Mouse (Mus musculus) neural tube, embryonic 15.5 days (tissue): ENCODE measurements around the gene Sdk2. TPM values are rescaled to one million over a fixed set of nuclear protein-coding genes. Genes with fewer than 3 reads are reported as not detected.

Source experiments
- ATAC-seq: fragments of 200-750 bp; cut with Nextera tagmentation; 2 replicates; pipeline ENCODE4 v1.8.0; 2017; ENCODE audit warnings: mild to moderate bottlenecking, moderate TSS enrichment, moderate library complexity; ENCODE audit not compliant: low FRiP score
- H3K27ac ChIP-seq: fragments of 300-500 bp; sonication (generic); replicated peaks from 2 replicates; pipeline ENCODE4 v1.5.1; 2015; ENCODE audit warnings: mild to moderate bottlenecking, inconsistent platforms
- H3K27me3 ChIP-seq: fragments of 300-500 bp; sonication (generic); replicated peaks from 2 replicates; pipeline ENCODE4 v1.6.1; 2015; ENCODE audit warnings: inconsistent platforms
- H3K36me3 ChIP-seq: fragments of 300-500 bp; sonication (generic); 2 replicates; pipeline ENCODE4 v1.6.1; 2015; ENCODE audit warnings: inconsistent platforms
- H3K4me1 ChIP-seq: fragments of 300-500 bp; sonication (generic); 2 replicates; pipeline ENCODE4 v1.6.1; 2015; ENCODE audit warnings: inconsistent platforms
- H3K4me2 ChIP-seq: fragments of 300-500 bp; sonication (generic); 2 replicates; pipeline ENCODE4 v1.6.1; 2015; ENCODE audit warnings: inconsistent platforms, mild to moderate bottlenecking, moderate library complexity
- H3K4me3 ChIP-seq: fragments of 300-500 bp; sonication (generic); replicated peaks from 2 replicates; pipeline ENCODE4 v1.5.1; 2015; ENCODE audit warnings: mild to moderate bottlenecking, inconsistent platforms
- H3K9ac ChIP-seq: fragments of 300-500 bp; sonication (generic); replicated peaks from 2 replicates; pipeline ENCODE4 v1.6.1; 2015; ENCODE audit warnings: mild to moderate bottlenecking, inconsistent platforms
- H3K9me3 ChIP-seq: fragments of 300-500 bp; sonication (generic); replicated peaks from 2 replicates; pipeline ENCODE4 v1.6.1; 2016; ENCODE audit warnings: inconsistent platforms
- WGBS: fragments of 180-500 bp; shearing (Covaris S2); methylation state at CpG from one replicate; pipeline ENCODE4 v1.1.7; 2015; ENCODE audit warnings: mixed read lengths; 5-methylcytosine and 5-hydroxymethylcytosine counted together
- polyA plus RNA-seq: library from polyadenylated mRNA; unstranded; fragments of >200 nt; fragmentation: Nextera tagmentation; extraction: Ambion mirVana; gene quantifications from 2 replicates; pipeline ENCODE4 v1.2.1, GENCODE M21; 2015

Gene Sdk2
- polyA plus RNA-seq, result 3.7 and 4.6 TPM in 2 replicates

DNA sequence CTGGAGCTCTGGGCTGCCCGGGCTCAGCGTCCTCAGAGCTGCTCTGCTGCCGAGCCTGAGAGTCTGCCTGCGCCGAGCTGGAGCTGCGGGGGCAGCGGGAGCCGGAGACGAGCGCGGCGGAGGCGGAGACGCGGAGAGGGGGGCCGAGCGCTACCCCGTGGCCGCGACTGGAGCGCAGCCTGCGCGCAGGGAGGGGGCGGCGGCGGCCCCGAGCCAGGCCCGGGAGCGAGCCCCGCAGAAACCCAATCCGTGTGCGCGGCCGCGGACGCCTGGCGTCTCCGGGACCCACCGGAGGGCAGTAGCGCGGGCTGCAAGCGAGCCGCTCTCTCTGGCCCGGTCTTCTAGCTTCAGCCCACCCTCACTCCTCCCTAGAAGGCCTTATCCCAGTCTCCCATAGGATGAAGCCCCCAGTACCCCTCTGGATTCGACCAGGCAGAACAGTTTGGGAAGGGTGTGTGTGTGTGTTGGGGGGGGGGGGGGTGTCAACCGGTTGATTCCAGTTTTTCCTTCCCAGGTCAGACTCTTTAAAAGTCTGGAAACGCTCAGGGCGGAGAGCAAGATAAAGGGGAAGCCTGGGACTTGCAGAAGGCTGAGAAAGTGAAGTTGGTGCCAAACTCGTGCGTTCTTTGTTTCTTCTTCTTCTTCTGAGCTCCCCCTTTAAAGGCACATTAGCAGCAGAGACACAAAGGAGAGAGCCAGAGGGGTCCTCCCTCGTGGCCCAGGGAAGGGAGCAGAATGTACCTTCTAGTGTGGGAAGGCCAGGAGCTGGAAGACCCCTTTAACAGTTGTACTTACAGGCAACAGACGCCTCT, at the start of gene Sdk2:
TSS of gene Sdk2 (minus strand) at position 96 of the 812 bp plus-strand sequence.
- ATAC-seq, result peak; percentile 72
- Histone ChIP-seq H3K27me3 (no peaks in the 10 kb centered on the region; the same call in 1 of the 2 replicates), H3K4me1 (peaks cover 67% of the 10 kb centered on the region), H3K4me3 (peak within 1 kb of the TSS; percentile 66), H3K27ac (peak within 1 kb of the TSS; percentile 86), H3K9ac (peak within 1 kb of the TSS; percentile 77), H3K4me2 (peak within 1 kb of the TSS; percentile 96), H3K36me3 (no peaks in the 10 kb centered on the region), H3K9me3 (no peaks in the 10 kb centered on the region)
- under 1% methylated on average over 44 of the region's 52 CpGs for WGBS

DNA sequence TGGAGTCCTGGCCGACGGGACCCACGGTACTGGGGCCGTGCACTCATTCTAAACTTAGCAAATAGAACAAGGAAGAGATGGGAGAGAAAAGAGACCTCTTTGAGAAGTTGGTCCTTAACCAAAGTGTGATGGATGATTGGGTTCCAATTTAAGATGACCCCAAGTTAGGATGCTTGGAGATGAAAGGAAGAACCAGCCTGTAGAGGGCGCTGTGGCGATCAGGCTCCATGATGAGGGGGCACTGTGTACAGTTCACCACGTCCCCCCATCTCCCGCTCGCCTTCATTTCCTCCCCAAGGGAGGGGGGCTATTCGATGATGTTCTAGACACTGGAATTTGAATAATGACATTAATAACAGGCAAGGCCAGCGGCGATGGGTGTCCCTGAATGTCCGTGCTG, 48.2 kb upstream of the Sdk2 start:
- H3K9me3 ChIP-seq, result no peaks in the 10 kb centered on the region
- H3K4me3 ChIP-seq, result no peak overlapping the region
- no peak overlapping the region for H3K9ac ChIP-seq
- peak; percentile 39; the same call in 1 of the 2 replicates for ATAC-seq
- 61% methylated on average over 13 of the region's 13 CpGs for WGBS
- H3K4me1 ChIP-seq, result peaks cover 36% of the 10 kb centered on the region
- no peak overlapping the region for H3K4me2 ChIP-seq
- H3K27ac ChIP-seq, result no peak overlapping the region
- H3K27me3 ChIP-seq, result no peaks in the 10 kb centered on the region
- no peaks in the 10 kb centered on the region for H3K36me3 ChIP-seq

DNA sequence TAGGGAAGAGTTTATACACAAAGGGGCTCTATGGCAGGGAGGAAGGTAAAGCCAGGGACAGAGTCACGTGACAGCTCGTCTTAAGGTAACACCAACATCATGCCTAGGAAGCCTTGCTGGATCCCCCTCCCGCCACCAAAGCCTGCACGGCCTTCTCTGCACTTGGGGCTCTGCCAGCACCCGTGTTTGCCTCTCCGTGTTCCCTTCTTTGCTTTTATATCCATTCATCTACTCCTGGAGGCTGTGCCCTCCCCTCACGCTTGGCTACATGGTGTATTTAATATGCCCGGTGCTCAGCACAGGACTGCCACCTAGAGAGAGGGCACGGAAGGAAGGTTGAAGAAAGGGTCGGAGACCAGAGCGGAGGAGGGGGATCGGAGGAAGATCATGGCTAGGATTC, 47.8 kb upstream of the Sdk2 start:
- no peaks in the 10 kb centered on the region for H3K36me3 ChIP-seq
- 69% methylated on average over 12 of the region's 12 CpGs for WGBS
- no peaks in the 10 kb centered on the region for H3K27me3 ChIP-seq
- no peak overlapping the region for H3K9ac ChIP-seq
- H3K9me3 ChIP-seq, result no peaks in the 10 kb centered on the region
- no peak for ATAC-seq
- H3K27ac ChIP-seq, result no peak overlapping the region
- peaks cover 34% of the 10 kb centered on the region for H3K4me1 ChIP-seq
- no peak overlapping the region for H3K4me3 ChIP-seq
- H3K4me2 ChIP-seq, result no peak overlapping the region

DNA sequence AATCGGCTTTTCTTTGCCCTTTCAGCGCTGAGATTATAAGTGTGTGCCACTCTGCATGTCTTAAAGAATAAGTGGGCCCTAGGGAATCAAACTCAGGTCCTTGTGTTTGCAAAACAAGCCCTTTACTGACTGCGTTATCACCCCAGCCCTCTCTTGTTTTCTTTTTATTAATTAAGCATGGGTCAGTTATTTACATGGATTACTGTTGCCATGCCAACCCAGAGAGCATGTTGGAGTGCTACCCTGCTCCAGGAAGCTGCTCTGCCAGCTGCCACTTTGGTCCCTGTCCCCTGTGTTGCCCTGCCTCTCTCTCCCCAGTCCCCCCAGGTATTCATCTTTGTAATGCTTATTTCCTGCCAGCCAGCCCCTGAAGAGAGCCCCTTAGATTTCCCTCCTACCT, 44.0 kb upstream of the Sdk2 start:
- no peak for ATAC-seq
- Histone ChIP-seq H3K36me3 (no peaks in the 10 kb centered on the region), H3K4me3 (no peak overlapping the region), H3K4me2 (no peak overlapping the region), H3K4me1 (peaks cover 19% of the 10 kb centered on the region), H3K9ac (no peak overlapping the region), H3K9me3 (no peaks in the 10 kb centered on the region), H3K27ac (no peak overlapping the region), H3K27me3 (no peaks in the 10 kb centered on the region)
- WGBS, result 30% methylated on average over 3 of the region's 3 CpGs

DNA sequence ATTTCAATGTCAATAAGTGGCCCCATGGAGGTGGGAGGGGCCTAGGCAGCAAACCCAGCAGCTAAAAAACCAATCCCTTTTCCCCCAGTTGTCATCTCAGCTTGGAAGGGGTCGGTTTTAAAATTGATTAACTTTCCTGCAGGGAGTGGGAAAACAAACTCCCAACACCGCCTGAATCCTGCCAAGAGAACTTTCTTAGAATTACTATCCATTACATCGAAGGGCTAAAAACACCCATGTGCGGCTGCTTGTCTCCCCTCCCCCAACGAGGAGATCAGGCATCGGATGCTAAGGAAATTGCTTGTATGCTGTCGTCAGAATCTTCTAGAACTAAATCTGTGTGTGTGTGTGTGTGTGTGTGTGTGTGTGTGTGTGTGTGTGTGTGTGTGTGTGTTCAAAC, 26.8 kb upstream of the Sdk2 start:
- WGBS, result 50% methylated on average over 7 of the region's 7 CpGs

DNA sequence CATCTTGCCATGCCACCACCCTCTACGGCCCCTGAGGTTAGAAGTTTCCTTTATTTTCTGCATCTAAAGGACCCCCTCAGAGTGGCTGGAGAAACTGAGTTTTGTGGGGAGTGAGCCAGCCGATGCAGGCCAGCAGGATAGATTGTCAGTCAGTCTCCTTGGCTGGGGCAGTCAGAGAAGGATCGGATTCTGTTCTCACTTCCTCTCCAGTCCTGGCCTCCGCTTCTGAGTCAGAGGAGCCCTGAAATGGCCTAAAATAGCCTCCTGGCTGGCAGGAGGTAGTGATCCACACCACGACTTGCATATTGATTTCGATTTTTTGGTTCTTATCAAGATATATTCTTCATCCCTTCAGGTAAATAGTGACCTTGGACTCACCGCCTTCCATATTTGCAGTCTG, 26.3 kb upstream of the Sdk2 start:
- Histone ChIP-seq H3K4me1 (no peaks in the 10 kb centered on the region), H3K9ac (no peak overlapping the region), H3K27ac (no peak overlapping the region), H3K4me2 (no peak overlapping the region), H3K36me3 (no peaks in the 10 kb centered on the region), H3K9me3 (no peaks in the 10 kb centered on the region), H3K4me3 (no peak overlapping the region), H3K27me3 (no peaks in the 10 kb centered on the region)
- 73% methylated on average over 7 of the region's 7 CpGs for WGBS
- no peak for ATAC-seq

More for the DNA sequence above, 26.8 kb upstream of the Sdk2 start:
- H3K9me3 ChIP-seq, result no peaks in the 10 kb centered on the region
- H3K9ac ChIP-seq, result no peak overlapping the region
- no peak overlapping the region for H3K4me3 ChIP-seq
- H3K4me2 ChIP-seq, result no peak overlapping the region
- ATAC-seq, result no peak
- H3K4me1 ChIP-seq, result no peaks in the 10 kb centered on the region
- no peaks in the 10 kb centered on the region for H3K27me3 ChIP-seq
- no peaks in the 10 kb centered on the region for H3K36me3 ChIP-seq
- no peak overlapping the region for H3K27ac ChIP-seq

DNA sequence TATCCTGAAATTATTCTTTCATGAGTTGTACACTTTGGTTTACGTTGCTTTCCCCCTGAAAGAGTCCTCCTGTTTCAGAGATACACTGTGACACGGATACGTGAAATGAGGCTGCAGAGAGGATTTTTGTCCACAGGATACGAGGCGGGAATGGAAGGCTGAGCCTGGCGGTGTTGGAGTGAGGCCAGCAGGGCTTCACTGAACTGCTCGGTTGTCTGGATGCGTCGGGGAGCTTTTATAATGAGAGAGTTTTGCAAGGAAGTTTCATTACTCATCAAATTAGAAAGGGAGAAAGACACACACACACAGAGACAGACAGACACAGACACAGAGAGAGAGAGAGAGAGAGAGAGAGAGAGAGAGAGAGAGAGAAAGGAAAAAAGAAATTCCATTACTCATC, 13.8 kb upstream of the Sdk2 start:
- Histone ChIP-seq H3K9me3 (0 out of 2 replicates have a peak, but pooled peaks cover 6% of the 10 kb centered on the region), H3K4me3 (no peak overlapping the region), H3K4me2 (no peak overlapping the region), H3K27me3 (no peaks in the 10 kb centered on the region), H3K4me1 (no peaks in the 10 kb centered on the region), H3K36me3 (no peaks in the 10 kb centered on the region), H3K9ac (no peak overlapping the region), H3K27ac (no peak overlapping the region)
- no peak for ATAC-seq
- 43% methylated on average over 9 of the region's 9 CpGs for WGBS

DNA sequence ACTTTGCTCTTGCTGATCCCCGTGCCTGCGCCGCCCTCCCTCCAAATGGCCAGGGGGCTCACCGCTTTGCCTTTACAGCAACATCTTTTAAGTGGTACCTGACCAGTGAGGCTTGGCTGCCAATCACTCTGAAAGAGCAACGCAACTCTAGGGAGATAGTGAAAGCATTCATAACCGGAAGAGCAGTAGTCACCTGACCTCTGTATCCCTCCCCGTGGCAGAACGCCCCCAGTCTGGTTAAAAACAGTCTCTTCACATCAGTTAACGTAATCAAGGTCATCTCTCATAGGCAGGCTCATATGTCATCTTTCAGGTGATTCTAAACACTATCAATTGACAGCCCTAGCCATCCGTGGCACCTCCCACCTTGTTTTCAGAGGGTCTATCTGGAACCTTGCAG, 5.8 kb upstream of the Sdk2 start:
- 85% methylated on average over 10 of the region's 10 CpGs for WGBS
- Histone ChIP-seq H3K4me3 (no peak overlapping the region), H3K9ac (no peak overlapping the region), H3K4me1 (peaks cover 17% of the 10 kb centered on the region), H3K9me3 (0 out of 2 replicates have a peak, but pooled peaks cover 6% of the 10 kb centered on the region), H3K36me3 (no peaks in the 10 kb centered on the region), H3K27me3 (no peaks in the 10 kb centered on the region; the same call in 1 of the 2 replicates), H3K4me2 (no peak overlapping the region), H3K27ac (no peak overlapping the region)
- no peak for ATAC-seq

DNA sequence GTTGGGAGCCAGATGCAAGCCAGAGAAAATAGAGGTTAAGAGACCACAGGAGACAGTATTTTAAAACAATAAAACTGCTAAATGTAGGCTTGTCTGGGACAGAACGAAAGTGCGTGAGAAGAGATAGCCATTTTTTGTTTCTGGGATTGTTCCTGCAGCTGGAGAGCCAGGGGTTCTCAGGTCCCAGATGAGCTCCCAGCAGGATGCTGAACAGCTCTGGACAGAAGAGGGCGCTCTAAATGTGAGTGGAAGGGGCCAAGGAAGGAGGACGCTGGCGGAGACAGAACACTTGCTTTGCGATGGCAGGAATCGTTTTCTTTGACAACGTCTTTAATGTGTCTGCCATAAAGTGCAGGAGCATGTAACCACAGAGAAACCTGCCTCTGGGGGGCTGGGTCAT, 5.2 kb upstream of the Sdk2 start:
- H3K9ac ChIP-seq, result no peak overlapping the region
- H3K4me2 ChIP-seq, result no peak overlapping the region
- peaks cover 23% of the 10 kb centered on the region for H3K4me1 ChIP-seq
- ATAC-seq, result no peak
- 0 out of 2 replicates have a peak, but pooled peaks cover 6% of the 10 kb centered on the region for H3K9me3 ChIP-seq
- H3K27me3 ChIP-seq, result no peaks in the 10 kb centered on the region; the same call in 1 of the 2 replicates
- 14% methylated on average over 8 of the region's 8 CpGs for WGBS
- no peak overlapping the region for H3K4me3 ChIP-seq
- no peaks in the 10 kb centered on the region for H3K36me3 ChIP-seq
- H3K27ac ChIP-seq, result no peak overlapping the region

DNA sequence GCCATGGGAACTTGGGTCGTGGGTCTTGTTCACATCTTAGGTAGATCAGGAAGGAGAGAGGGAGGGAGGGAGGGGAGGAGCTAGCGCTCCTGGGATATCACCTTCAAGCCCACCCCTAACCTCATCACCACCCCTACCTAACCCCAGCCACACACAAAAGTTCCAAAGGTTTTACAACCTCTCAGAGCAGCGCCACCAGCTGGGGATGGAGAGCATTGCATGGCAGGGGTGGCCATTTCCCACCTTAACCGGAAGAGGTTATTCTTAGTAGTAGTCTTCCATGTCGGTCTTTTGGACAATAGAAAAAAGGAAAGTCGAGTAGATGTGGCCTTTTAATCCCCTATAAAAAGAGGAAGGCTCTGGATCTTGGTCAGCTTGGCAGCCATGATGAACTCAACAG, 4.0 kb upstream of the Sdk2 start:
- Histone ChIP-seq H3K27me3 (no peaks in the 10 kb centered on the region; the same call in 1 of the 2 replicates), H3K27ac (no peak overlapping the region), H3K9ac (no peak overlapping the region), H3K4me3 (no peak overlapping the region), H3K4me2 (no peak overlapping the region), H3K9me3 (no peaks in the 10 kb centered on the region), H3K4me1 (peaks cover 31% of the 10 kb centered on the region), H3K36me3 (no peaks in the 10 kb centered on the region)
- WGBS, result 72% methylated on average over 6 of the region's 6 CpGs
- ATAC-seq, result no peak

DNA sequence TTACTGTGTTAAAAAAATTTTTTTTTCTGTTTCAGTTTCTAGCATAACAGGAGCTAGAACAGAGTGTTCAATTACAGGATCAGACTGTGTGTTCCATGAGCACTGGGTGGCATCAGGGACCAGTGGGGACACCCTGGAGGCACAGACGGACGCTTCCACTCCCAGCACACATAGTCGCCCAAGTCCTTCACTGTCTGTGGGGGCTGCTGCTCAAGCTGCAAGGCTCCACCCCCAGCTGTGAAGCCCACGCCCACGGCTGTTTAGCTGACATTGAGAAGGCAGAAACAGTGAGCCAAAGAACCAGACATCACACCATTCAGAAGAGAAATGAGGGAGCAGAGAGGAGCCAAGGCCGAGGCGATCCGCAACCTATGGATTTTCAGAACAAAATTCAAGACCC, 3.3 kb upstream of the Sdk2 start:
- WGBS, result 74% methylated on average over 8 of the region's 8 CpGs
- no peak overlapping the region for H3K27ac ChIP-seq
- H3K9me3 ChIP-seq, result no peaks in the 10 kb centered on the region
- H3K9ac ChIP-seq, result no peak overlapping the region
- peaks cover 39% of the 10 kb centered on the region for H3K4me1 ChIP-seq
- no peak overlapping the region for H3K4me3 ChIP-seq
- no peak for ATAC-seq
- no peaks in the 10 kb centered on the region; the same call in 1 of the 2 replicates for H3K27me3 ChIP-seq
- H3K36me3 ChIP-seq, result no peaks in the 10 kb centered on the region
- H3K4me2 ChIP-seq, result no peak overlapping the region

DNA sequence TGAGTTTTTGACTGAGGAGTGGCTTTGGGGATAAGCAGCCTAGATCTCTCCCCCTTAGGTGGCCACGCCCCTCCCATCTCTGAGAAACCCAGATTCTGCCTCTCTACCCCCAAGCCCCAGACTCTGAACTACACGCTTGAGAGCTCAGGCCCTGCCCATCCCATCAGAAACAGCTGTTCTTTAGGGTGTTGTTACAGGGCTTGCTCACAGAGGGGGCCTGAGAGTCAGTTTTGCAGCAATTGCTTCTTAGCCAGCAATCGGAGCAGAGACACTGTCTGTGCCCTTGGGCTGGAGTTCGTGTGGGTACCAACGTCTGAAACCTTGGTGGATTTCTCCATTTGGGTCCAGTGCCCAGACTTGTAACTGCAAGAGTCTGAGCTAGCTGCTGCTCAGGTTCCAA, 1.5 kb upstream of the Sdk2 start:
- WGBS, result 3% methylated on average over 5 of the region's 5 CpGs
- peaks cover 56% of the 10 kb centered on the region for H3K4me1 ChIP-seq
- H3K9ac ChIP-seq, result no peak overlapping the region
- no peaks in the 10 kb centered on the region; the same call in 1 of the 2 replicates for H3K27me3 ChIP-seq
- H3K9me3 ChIP-seq, result no peaks in the 10 kb centered on the region
- ATAC-seq, result no peak
- H3K27ac ChIP-seq, result peak overlapping the region; percentile 41
- no peak overlapping the region for H3K4me3 ChIP-seq
- H3K36me3 ChIP-seq, result no peaks in the 10 kb centered on the region
- H3K4me2 ChIP-seq, result no peak overlapping the region
